Mouse (Mus musculus): Measurements from ENCODE around the gene Dnajc9. TPM values are rescaled to one million over a fixed set of nuclear protein-coding genes. Genes with fewer than 3 reads are reported as not detected.

The Dnajc9 gene
- polyA plus RNA-seq, 1 experiment from 2014 or later, result 183 TPM

- H3K27ac ChIP-seq (ENCODE audit: low read depth), result no peak overlapping the region
- no peak overlapping the region for H3K4me2 ChIP-seq
- H3K4me1 ChIP-seq (ENCODE audit: insufficient read depth), result no peaks in the 10 kb centered on the region
- ATAC-seq (ENCODE audit: insufficient read depth) (no peak), DNase-seq (peak; percentile 42)
- H3K4me3 ChIP-seq (ENCODE audit: low read depth, low read length), result no peak overlapping the region
- H3K36me3 ChIP-seq (ENCODE audit: insufficient read depth), result no peaks in the 10 kb centered on the region
- H3K9ac ChIP-seq, result no peak overlapping the region
- H3K27me3 ChIP-seq (ENCODE audit: insufficient read depth, low read length), result no peaks in the 10 kb centered on the region
- WGBS, result 61% methylated on average over 7 of the region's 7 CpGs
- H3K9me3 ChIP-seq (ENCODE audit: low read depth, low read length), result no peaks in the 10 kb centered on the region
- no peak for TF ChIP-seq CTCF (IDR thresholded peaks at IDR 0.05; ENCODE audit: low read depth)
Observed at GRCm38 (mm10) chr14:20422257-20422656, 33.5 kb upstream of the Dnajc9 start.

- Histone ChIP-seq H3K4me3 (ENCODE audit: low read depth, low read length) (no peak overlapping the region), H3K9me3 (ENCODE audit: low read depth, low read length) (no peaks in the 10 kb centered on the region), H3K27me3 (ENCODE audit: insufficient read depth, low read length) (no peaks in the 10 kb centered on the region), H3K4me2 (no peak overlapping the region), H3K27ac (ENCODE audit: low read depth) (no peak overlapping the region), H3K36me3 (ENCODE audit: insufficient read depth) (no peaks in the 10 kb centered on the region), H3K4me1 (ENCODE audit: insufficient read depth) (no peaks in the 10 kb centered on the region), H3K9ac (no peak overlapping the region)
- WGBS, result 40% methylated on average over 1 of the region's 1 CpGs
- DNase-seq, result peak; percentile 62
- TF ChIP-seq CTCF (IDR thresholded peaks at IDR 0.05; ENCODE audit: low read depth), result peak; percentile 60
- ATAC-seq (ENCODE audit: insufficient read depth), result no peak
Observed at GRCm38 (mm10) chr14:20400071-20400470, 11.4 kb upstream of the Dnajc9 start.

GRCm38 (mm10) chr14:20398864-20399263 is 10.2 kb upstream of the Dnajc9 start:
- no peaks in the 10 kb centered on the region for H3K27me3 ChIP-seq (ENCODE audit: insufficient read depth, low read length)
- peak; percentile 64 for DNase-seq
- H3K9ac ChIP-seq, result no peak overlapping the region
- H3K9me3 ChIP-seq (ENCODE audit: low read depth, low read length), result no peaks in the 10 kb centered on the region
- 37% methylated on average over 4 of the region's 4 CpGs for WGBS
- peak; percentile 49 for TF ChIP-seq CTCF (IDR thresholded peaks at IDR 0.05; ENCODE audit: low read depth)
- H3K4me1 ChIP-seq (ENCODE audit: insufficient read depth), result peaks cover 3% of the 10 kb centered on the region; the same call in 1 of the 2 replicates
- H3K4me2 ChIP-seq, result no peak overlapping the region
- H3K4me3 ChIP-seq (ENCODE audit: low read depth, low read length), result no peak overlapping the region
- no peaks in the 10 kb centered on the region for H3K36me3 ChIP-seq (ENCODE audit: insufficient read depth)
- no peak overlapping the region for H3K27ac ChIP-seq (ENCODE audit: low read depth)
- ATAC-seq (ENCODE audit: insufficient read depth), result no peak

- H3K9ac ChIP-seq, result no peak overlapping the region
- no peak overlapping the region for H3K4me2 ChIP-seq
- peaks cover 3% of the 10 kb centered on the region; the same call in 1 of the 2 replicates for H3K4me1 ChIP-seq (ENCODE audit: insufficient read depth)
- no peaks in the 10 kb centered on the region for H3K36me3 ChIP-seq (ENCODE audit: insufficient read depth)
- H3K27me3 ChIP-seq (ENCODE audit: insufficient read depth, low read length), result no peaks in the 10 kb centered on the region
- DNase-seq, result no peak
- H3K9me3 ChIP-seq (ENCODE audit: low read depth, low read length), result no peaks in the 10 kb centered on the region
- no peak for ATAC-seq (ENCODE audit: insufficient read depth)
- H3K27ac ChIP-seq (ENCODE audit: low read depth), result no peak overlapping the region
- H3K4me3 ChIP-seq (ENCODE audit: low read depth, low read length), result no peak overlapping the region
- no peak for TF ChIP-seq CTCF (IDR thresholded peaks at IDR 0.05; ENCODE audit: low read depth)
- WGBS, result 80% methylated on average over 9 of the region's 9 CpGs
Observed at GRCm38 (mm10) chr14:20397220-20397619, 8.5 kb upstream of the Dnajc9 start.

GRCm38 (mm10) chr14:20393205-20393913 is 4.6 kb upstream of the Dnajc9 start, which contains the start of gene Mrps16:
TSS of gene Mrps16 (minus strand) at chr14:20393634.
- H3K36me3 ChIP-seq (ENCODE audit: insufficient read depth), result peaks cover 25% of the 10 kb centered on the region
- peak; percentile 96 for ATAC-seq (ENCODE audit: insufficient read depth)
- peak within 1 kb of the TSS; percentile 58 for H3K4me3 ChIP-seq (ENCODE audit: low read depth, low read length)
- peaks cover 3% of the 10 kb centered on the region; the same call in 1 of the 2 replicates for H3K4me1 ChIP-seq (ENCODE audit: insufficient read depth)
- H3K4me2 ChIP-seq, result peak within 1 kb of the TSS; percentile 75
- H3K9ac ChIP-seq, result peak within 1 kb of the TSS; percentile 80
- DNase-seq, result peak; percentile 99
- no peaks in the 10 kb centered on the region for H3K27me3 ChIP-seq (ENCODE audit: insufficient read depth, low read length)
- no peaks in the 10 kb centered on the region for H3K9me3 ChIP-seq (ENCODE audit: low read depth, low read length)
- under 1% methylated on average over 68 of the region's 68 CpGs for WGBS
- peak within 1 kb of the TSS; percentile 91 for H3K27ac ChIP-seq (ENCODE audit: low read depth)
- TF ChIP-seq CTCF (IDR thresholded peaks at IDR 0.05; ENCODE audit: low read depth), result peak; percentile 78

- DNase-seq (no peak), ATAC-seq (ENCODE audit: insufficient read depth) (no peak)
- Histone ChIP-seq H3K36me3 (ENCODE audit: insufficient read depth) (peaks cover 25% of the 10 kb centered on the region), H3K4me3 (ENCODE audit: low read depth, low read length) (no peak overlapping the region), H3K27me3 (ENCODE audit: insufficient read depth, low read length) (no peaks in the 10 kb centered on the region), H3K4me1 (ENCODE audit: insufficient read depth) (peaks cover 6% of the 10 kb centered on the region), H3K27ac (ENCODE audit: low read depth) (no peak overlapping the region), H3K9me3 (ENCODE audit: low read depth, low read length) (no peaks in the 10 kb centered on the region), H3K4me2 (peak overlapping the region; percentile 75), H3K9ac (no peak overlapping the region)
- WGBS, result 85% methylated on average over 3 of the region's 4 CpGs
- TF ChIP-seq CTCF (IDR thresholded peaks at IDR 0.05; ENCODE audit: low read depth), result no peak
Observed at GRCm38 (mm10) chr14:20392326-20392725, 3.6 kb upstream of the Dnajc9 start.

- peaks cover 48% of the 10 kb centered on the region for H3K36me3 ChIP-seq (ENCODE audit: insufficient read depth)
- no peaks in the 10 kb centered on the region for H3K27me3 ChIP-seq (ENCODE audit: insufficient read depth, low read length)
- ATAC-seq (ENCODE audit: insufficient read depth) (no peak), DNase-seq (no peak)
- peak overlapping the region; percentile 61 for H3K4me3 ChIP-seq (ENCODE audit: low read depth, low read length)
- H3K4me2 ChIP-seq, result peak overlapping the region; percentile 70
- H3K9me3 ChIP-seq (ENCODE audit: low read depth, low read length), result no peaks in the 10 kb centered on the region
- H3K4me1 ChIP-seq (ENCODE audit: insufficient read depth), result peaks cover 14% of the 10 kb centered on the region
- H3K27ac ChIP-seq (ENCODE audit: low read depth), result no peak overlapping the region
- 82% methylated on average over 8 of the region's 8 CpGs for WGBS
- H3K9ac ChIP-seq, result peak overlapping the region; percentile 67
- no peak for TF ChIP-seq CTCF (IDR thresholded peaks at IDR 0.05; ENCODE audit: low read depth)
Observed at GRCm38 (mm10) chr14:20389446-20390079, 853 bp upstream of the Dnajc9 start.

Data from lung, embryonic 14.5 days (tissue).